Mouse (Mus musculus) erythroid progenitor cell, adult 5-6 weeks (primary cell): ENCODE data around the gene Arf5. TPM values are rescaled to one million over a fixed set of nuclear protein-coding genes. Genes with fewer than 3 reads are reported as not detected.

Source experiments
- total RNA-seq, 2 experiments: library from RNA; stranded (forward) in 1 of 2; stranded (reverse) in 1 of 2; fragments of 150-400 nt in 1 of 2; fragments of 186-747, 209-891 nt in 1 of 2; gene quantifications; 2 replicates each; pipeline versions ENCODE4 v1.2.3 to v1.2.4; 2015 to 2017; ENCODE audit warnings: low replicate concordance in 2 of 2

Gene Arf5
- total RNA-seq, 2 experiments from 2014 or later, result 208 to 308 TPM

Other genes with a start within 250 kb of the Arf5 start
- 92.2 and 116 TPM in 2 replicates for gene Zfp800, start 25.6 kb upstream of the Arf5 start, total RNA-seq (2015; ENCODE audit: low replicate concordance)
- 92.7 and 100 TPM in 2 replicates for gene Zfp800, start 25.6 kb upstream of the Arf5 start, total RNA-seq (2017; ENCODE audit: low replicate concordance)
- not detected in 2 replicates for gene Fscn3, start 4.2 kb downstream of the Arf5 start, total RNA-seq (2015; ENCODE audit: low replicate concordance)
- 0.39 TPM in 1 of 2 replicates, not detected in the other for gene Fscn3, start 4.2 kb downstream of the Arf5 start, total RNA-seq (2017; ENCODE audit: low replicate concordance)
- 7.1 and 9.7 TPM in 2 replicates for gene Gcc1, start 4.8 kb downstream of the Arf5 start, total RNA-seq (2015; ENCODE audit: low replicate concordance)
- gene Gcc1, start 4.8 kb downstream of the Arf5 start, total RNA-seq (2017; ENCODE audit: low replicate concordance), result 14.7 and 18.7 TPM in 2 replicates
- not detected in 2 replicates for gene Pax4, start 25.8 kb downstream of the Arf5 start, total RNA-seq (2015; ENCODE audit: low replicate concordance)
- gene Pax4, start 25.8 kb downstream of the Arf5 start, total RNA-seq (2017; ENCODE audit: low replicate concordance), result not detected in 2 replicates
- gene Snd1, start 51.6 kb downstream of the Arf5 start, total RNA-seq (2015; ENCODE audit: low replicate concordance), result 21.3 and 26.0 TPM in 2 replicates
- 19.9 and 40.8 TPM in 2 replicates for gene Snd1, start 51.6 kb downstream of the Arf5 start, total RNA-seq (2017; ENCODE audit: low replicate concordance)